Mouse (Mus musculus): ENCODE measurements around the gene Acsl6. TPM values are rescaled to one million over a fixed set of nuclear protein-coding genes. Genes with fewer than 3 reads are reported as not detected.

Acsl6 gene
- total RNA-seq, 1 experiment, result 3.7 TPM

- in situ Hi-C loops (cut with MboI; ENCODE audit: low sequenced_read_pairs in 2 of 2, unreplicated experiment in 2 of 2), result no loop called here
- DNase-seq (ENCODE audit: low read depth, low spot score), result no peak
- H3K36me3 ChIP-seq (ENCODE audit: control insufficient read depth, insufficient read depth, low read length, poor library complexity, severe bottlenecking), result no peaks in the 10 kb centered on the region
- TF ChIP-seq ZNF384 (IDR thresholded peaks at IDR 0.05; ENCODE audit: low read depth, low read length) (no peak), MAFK (IDR thresholded peaks at IDR 0.05; ENCODE audit: insufficient read depth, low read depth, low read length) (no peak), ZC3H11A (IDR thresholded peaks at IDR 0.05; ENCODE audit: borderline replicate concordance, low read depth, low read length) (no peak), HCFC1 (IDR thresholded peaks at IDR 0.05; ENCODE audit: borderline replicate concordance, insufficient read depth, low read length) (no peak), CHD2 (IDR thresholded peaks at IDR 0.05; ENCODE audit: low read depth, low read length) (no peak)
- H3K4me1 ChIP-seq (ENCODE audit: control insufficient read depth in 2 of 2, insufficient read depth in 2 of 2, low read length in 2 of 2, poor library complexity in 1 of 2), result peaks cover 9 to 15% of the 10 kb centered on the region in 2 experiments; a peak in 3 of 4 replicates
- H3K27ac ChIP-seq (ENCODE audit: insufficient read depth, low read depth, low read length, poor library complexity, severe bottlenecking), result no peak overlapping the region
- H3K9me3 ChIP-seq (ENCODE audit: control insufficient read depth, insufficient read depth, low read depth, low read length), result no peaks in the 10 kb centered on the region
- no peak overlapping the region; the same call in 1 of the 2 replicates for H3K9ac ChIP-seq (ENCODE audit: insufficient read depth, low read depth, low read length, poor library complexity, severe bottlenecking)
- H3K4me3 ChIP-seq (ENCODE audit: insufficient read depth in 1 of 2, low read depth in 1 of 2, low read length in 2 of 2, poor library complexity in 1 of 2, severe bottlenecking in 1 of 2), result no peak overlapping the region
These were observed 7.0 kb downstream of the Acsl6 start for GRCm38 (mm10) chr11:54310588-54310987.

DNA sequence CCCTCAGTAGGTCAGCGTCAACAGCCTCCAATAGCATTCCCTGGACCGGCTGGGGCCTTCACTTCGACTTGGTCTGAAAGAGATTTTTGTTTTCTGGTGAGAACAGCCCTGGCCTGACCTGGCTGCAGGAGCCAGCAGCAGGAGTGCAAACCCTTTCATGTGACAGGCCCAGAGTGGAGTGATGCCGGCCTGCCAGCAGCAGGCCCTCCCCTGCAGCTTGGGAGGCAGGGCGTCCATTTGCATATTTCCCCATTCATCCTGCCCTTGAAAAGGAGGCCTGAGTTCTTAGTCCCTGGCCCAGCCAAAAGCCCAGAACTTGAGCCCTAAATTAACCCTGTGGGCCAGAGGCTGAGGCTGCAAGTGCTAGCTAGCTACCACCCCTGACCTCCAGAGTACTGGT, 8.4 kb downstream of the Acsl6 start:
- in situ Hi-C loops (cut with MboI; ENCODE audit: low sequenced_read_pairs in 2 of 2, unreplicated experiment in 2 of 2), result no loop called here
- H3K36me3 ChIP-seq (ENCODE audit: control insufficient read depth, insufficient read depth, low read length, poor library complexity, severe bottlenecking), result no peaks in the 10 kb centered on the region
- H3K4me3 ChIP-seq (ENCODE audit: insufficient read depth in 1 of 2, low read depth in 1 of 2, low read length in 2 of 2, poor library complexity in 1 of 2, severe bottlenecking in 1 of 2), result no peak overlapping the region
- no peak for DNase-seq (ENCODE audit: low read depth, low spot score)
- TF ChIP-seq ZC3H11A (IDR thresholded peaks at IDR 0.05; ENCODE audit: borderline replicate concordance, low read depth, low read length) (no peak), ZNF384 (IDR thresholded peaks at IDR 0.05; ENCODE audit: low read depth, low read length) (no peak), CHD2 (IDR thresholded peaks at IDR 0.05; ENCODE audit: low read depth, low read length) (no peak), MAFK (IDR thresholded peaks at IDR 0.05; ENCODE audit: insufficient read depth, low read depth, low read length) (no peak), HCFC1 (IDR thresholded peaks at IDR 0.05; ENCODE audit: borderline replicate concordance, insufficient read depth, low read length) (no peak)
- no peak overlapping the region for H3K9ac ChIP-seq (ENCODE audit: insufficient read depth, low read depth, low read length, poor library complexity, severe bottlenecking)
- H3K4me1 ChIP-seq (ENCODE audit: control insufficient read depth in 2 of 2, insufficient read depth in 2 of 2, low read length in 2 of 2, poor library complexity in 1 of 2), result peaks cover 9 to 15% of the 10 kb centered on the region in 2 experiments; a peak in 3 of 4 replicates
- H3K9me3 ChIP-seq (ENCODE audit: control insufficient read depth, insufficient read depth, low read depth, low read length), result no peaks in the 10 kb centered on the region
- H3K27ac ChIP-seq (ENCODE audit: insufficient read depth, low read depth, low read length, poor library complexity, severe bottlenecking), result no peak overlapping the region

GRCm38 (mm10) chr11:54312603-54313002, 9.0 kb downstream of the Acsl6 start:
- DNase-seq (ENCODE audit: low read depth, low spot score), result no peak
- Histone ChIP-seq H3K4me3 (ENCODE audit: insufficient read depth in 1 of 2, low read depth in 1 of 2, low read length in 2 of 2, poor library complexity in 1 of 2, severe bottlenecking in 1 of 2) (no peak overlapping the region), H3K27ac (ENCODE audit: insufficient read depth, low read depth, low read length, poor library complexity, severe bottlenecking) (no peak overlapping the region), H3K4me1 (ENCODE audit: control insufficient read depth in 2 of 2, insufficient read depth in 2 of 2, low read length in 2 of 2, poor library complexity in 1 of 2) (peaks cover 9 to 15% of the 10 kb centered on the region in 2 experiments; a peak in 3 of 4 replicates), H3K9ac (ENCODE audit: insufficient read depth, low read depth, low read length, poor library complexity, severe bottlenecking) (no peak overlapping the region), H3K36me3 (ENCODE audit: control insufficient read depth, insufficient read depth, low read length, poor library complexity, severe bottlenecking) (no peaks in the 10 kb centered on the region), H3K9me3 (ENCODE audit: control insufficient read depth, insufficient read depth, low read depth, low read length) (no peaks in the 10 kb centered on the region)
- in situ Hi-C loops (cut with MboI; ENCODE audit: low sequenced_read_pairs in 2 of 2, unreplicated experiment in 2 of 2), result no loop called here
- no peak for TF ChIP-seq CHD2 (IDR thresholded peaks at IDR 0.05; ENCODE audit: low read depth, low read length)
- TF ChIP-seq ZC3H11A (IDR thresholded peaks at IDR 0.05; ENCODE audit: borderline replicate concordance, low read depth, low read length), result no peak
- no peak for TF ChIP-seq MAFK (IDR thresholded peaks at IDR 0.05; ENCODE audit: insufficient read depth, low read depth, low read length)
- TF ChIP-seq HCFC1 (IDR thresholded peaks at IDR 0.05; ENCODE audit: borderline replicate concordance, insufficient read depth, low read length), result no peak
- TF ChIP-seq ZNF384 (IDR thresholded peaks at IDR 0.05; ENCODE audit: low read depth, low read length), result no peak

- no peak for DNase-seq (ENCODE audit: low read depth, low spot score)
- H3K36me3 ChIP-seq (ENCODE audit: control insufficient read depth, insufficient read depth, low read length, poor library complexity, severe bottlenecking), result no peaks in the 10 kb centered on the region
- H3K9ac ChIP-seq (ENCODE audit: insufficient read depth, low read depth, low read length, poor library complexity, severe bottlenecking), result no peak overlapping the region
- in situ Hi-C loops (cut with MboI; ENCODE audit: low sequenced_read_pairs in 2 of 2, unreplicated experiment in 2 of 2), result no loop called here
- H3K4me3 ChIP-seq (ENCODE audit: insufficient read depth in 1 of 2, low read depth in 1 of 2, low read length in 2 of 2, poor library complexity in 1 of 2, severe bottlenecking in 1 of 2), result no peak overlapping the region
- TF ChIP-seq MAFK (IDR thresholded peaks at IDR 0.05; ENCODE audit: insufficient read depth, low read depth, low read length), result no peak
- no peak for TF ChIP-seq ZC3H11A (IDR thresholded peaks at IDR 0.05; ENCODE audit: borderline replicate concordance, low read depth, low read length)
- TF ChIP-seq CHD2 (IDR thresholded peaks at IDR 0.05; ENCODE audit: low read depth, low read length), result no peak
- TF ChIP-seq ZNF384 (IDR thresholded peaks at IDR 0.05; ENCODE audit: low read depth, low read length), result no peak
- no peak for TF ChIP-seq HCFC1 (IDR thresholded peaks at IDR 0.05; ENCODE audit: borderline replicate concordance, insufficient read depth, low read length)
- H3K4me1 ChIP-seq (ENCODE audit: control insufficient read depth in 2 of 2, insufficient read depth in 2 of 2, low read length in 2 of 2, poor library complexity in 1 of 2), result peaks cover 9 to 15% of the 10 kb centered on the region in 2 experiments; a peak in 3 of 4 replicates
- H3K9me3 ChIP-seq (ENCODE audit: control insufficient read depth, insufficient read depth, low read depth, low read length), result no peaks in the 10 kb centered on the region
- H3K27ac ChIP-seq (ENCODE audit: insufficient read depth, low read depth, low read length, poor library complexity, severe bottlenecking), result no peak overlapping the region
These were observed 10.1 kb downstream of the Acsl6 start for GRCm38 (mm10) chr11:54313391-54314360.

All from ES-E14 (cell line).